Mouse (Mus musculus): ENCODE measurements at regions not wholly inside any gene's neighbourhood (a gene's known extent, or its start where the extent isn't known, plus 50 kb on each side); places are given as distances from the start of the nearest gene placed in this dataset.

- no peaks in the 10 kb centered on the region for H3K27me3 ChIP-seq (replicated peaks)
- no peaks in the 10 kb centered on the region for H3K79me2 ChIP-seq (replicated peaks; ENCODE audit: control insufficient read depth, extremely low read depth, insufficient read depth, poor library complexity, severe bottlenecking)
- no peak overlapping the region for H3K9ac ChIP-seq (ENCODE audit: insufficient read depth, low read depth)
- peaks cover 8% of the 10 kb centered on the region for H3K9me3 ChIP-seq (replicated peaks; ENCODE audit: low read length)
- no peak overlapping the region for H3K27ac ChIP-seq (ENCODE audit: insufficient read depth, low read depth)
- H3K36me3 ChIP-seq (replicated peaks in 1 of 2; ENCODE audit: control insufficient read depth in 1 of 2, insufficient read depth in 1 of 2, low read length in 1 of 2), result no peaks in the 10 kb centered on the region
- DNase-seq (ENCODE audit: extremely low read depth), result peak; percentile 44
- TF ChIP-seq CTCF (conservative IDR thresholded peaks at IDR 0.05 in 1 of 2, IDR thresholded peaks at IDR 0.05 in 1 of 2; ENCODE audit: low read depth in 2 of 2, low read length in 2 of 2), result peak; percentile 61 to 90; a peak in 3 of 4 replicates
- TF ChIP-seq GABPA (IDR thresholded peaks at IDR 0.05; ENCODE audit: insufficient replicate concordance, low read depth, low read length), result no peak
- no peak for TF ChIP-seq MXI1 (IDR thresholded peaks at IDR 0.05; ENCODE audit: low read depth, low read length)
- peak; percentile 83 for TF ChIP-seq ZC3H11A (IDR thresholded peaks at IDR 0.05; ENCODE audit: low read depth, low read length)
- no peak for TF ChIP-seq CHD2 (IDR thresholded peaks at IDR 0.05; ENCODE audit: low read length)
- peak; percentile 98 for TF ChIP-seq RAD21 (IDR thresholded peaks at IDR 0.05; ENCODE audit: low read depth, low read length)
- no peak for TF ChIP-seq RCOR1 (conservative IDR thresholded peaks at IDR 0.05; ENCODE audit: low read depth, low read length)
- no peak for TF ChIP-seq ZKSCAN1 (IDR thresholded peaks at IDR 0.05; ENCODE audit: borderline replicate concordance, low read depth, low read length)
- peak; percentile 93 for TF ChIP-seq SMC3 (IDR thresholded peaks at IDR 0.05; ENCODE audit: low read depth, low read length)
- TF ChIP-seq ZNF384 (IDR thresholded peaks at IDR 0.05; ENCODE audit: low read depth, low read length), result peak; percentile 75
- no peak for TF ChIP-seq MAX (IDR thresholded peaks at IDR 0.05; ENCODE audit: low read length)
- 0 out of 2 replicates have a peak, but pooled peaks have one; percentile 14 for TF ChIP-seq IRF4 (IDR thresholded peaks at IDR 0.05; ENCODE audit: low read depth, low read length)
- 0 out of 2 replicates have a peak, but pooled peaks have one; percentile 28 for TF ChIP-seq JUND (conservative IDR thresholded peaks at IDR 0.05; ENCODE audit: low read depth, low read length)
- TF ChIP-seq MYC (IDR thresholded peaks at IDR 0.05; ENCODE audit: low read depth, low read length), result 0 out of 2 replicates have a peak, but pooled peaks have one; percentile 23
- no peak for TF ChIP-seq ETS1 (conservative IDR thresholded peaks at IDR 0.05; ENCODE audit: low read depth, low read length)
- in situ Hi-C loops (cut with MboI; ENCODE audit: low pct_ligation_motif_present, low pct_unique_long_range_greater_than_20kb, low sequenced_read_pairs), result loop anchor here (25.0 kb wide), 1 partner anchor 468 kb away; no protein-coding TSS in a partner anchor
- no peak overlapping the region for H3K4me3 ChIP-seq (replicated peaks in 1 of 3; ENCODE audit: low read depth in 2 of 3, low read length in 2 of 3, poor library complexity in 1 of 3)
- no peak overlapping the region for H3K4me2 ChIP-seq (ENCODE audit: insufficient read depth, low read depth, poor library complexity, severe bottlenecking)
- no peaks in the 10 kb centered on the region for H3K4me1 ChIP-seq (ENCODE audit: control insufficient read depth in 1 of 2, insufficient read depth in 2 of 2)
- dilution Hi-C loops (cut with MboI; ENCODE audit: extremely low pct_ligation_motif_present, extremely low pct_unique_long_range_greater_than_20kb, low sequenced_read_pairs), result no loop called here
Observed at GRCm38 (mm10) chr5:103343869-103344268, 81.1 kb upstream of the Ptpn13 start.

GRCm38 (mm10) chr5:103341456-103341855 lies 83.5 kb upstream of the Ptpn13 start:
- in situ Hi-C loops (cut with MboI; ENCODE audit: low pct_ligation_motif_present, low pct_unique_long_range_greater_than_20kb, low sequenced_read_pairs) (loop anchor here (25.0 kb wide), 1 partner anchor 471 kb away; no protein-coding TSS in a partner anchor), dilution Hi-C loops (cut with MboI; ENCODE audit: extremely low pct_ligation_motif_present, extremely low pct_unique_long_range_greater_than_20kb, low sequenced_read_pairs) (no loop called here)
- H3K79me2 ChIP-seq (replicated peaks; ENCODE audit: control insufficient read depth, extremely low read depth, insufficient read depth, poor library complexity, severe bottlenecking), result no peaks in the 10 kb centered on the region
- peaks cover 3% of the 10 kb centered on the region for H3K9me3 ChIP-seq (replicated peaks; ENCODE audit: low read length)
- H3K27ac ChIP-seq (ENCODE audit: insufficient read depth, low read depth), result no peak overlapping the region
- H3K4me3 ChIP-seq (replicated peaks in 1 of 3; ENCODE audit: low read depth in 2 of 3, low read length in 2 of 3, poor library complexity in 1 of 3), result no peak overlapping the region
- H3K9ac ChIP-seq (ENCODE audit: insufficient read depth, low read depth), result no peak overlapping the region
- TF ChIP-seq HCFC1 (IDR thresholded peaks at IDR 0.05; ENCODE audit: low read depth, low read length) (no peak), RCOR1 (conservative IDR thresholded peaks at IDR 0.05; ENCODE audit: low read depth, low read length) (no peak), MAZ (IDR thresholded peaks at IDR 0.05; ENCODE audit: low read depth, low read length) (no peak), JUN (IDR thresholded peaks at IDR 0.05; ENCODE audit: insufficient read depth, low read depth, low read length) (no peak), MAFK (IDR thresholded peaks at IDR 0.05; ENCODE audit: insufficient replicate concordance, low read length) (no peak), TCF12 (IDR thresholded peaks at IDR 0.05; ENCODE audit: low read depth, low read length) (no peak), ZMIZ1 (IDR thresholded peaks at IDR 0.05; ENCODE audit: low read depth, low read length) (no peak), USF2 (conservative IDR thresholded peaks at IDR 0.05; ENCODE audit: low read depth, low read length) (no peak), ELF1 (IDR thresholded peaks at IDR 0.05; ENCODE audit: low read depth, low read length) (no peak), CTCF (conservative IDR thresholded peaks at IDR 0.05 in 1 of 2, IDR thresholded peaks at IDR 0.05 in 1 of 2; ENCODE audit: low read depth in 2 of 2, low read length in 2 of 2) (no peak), PAX5 (IDR thresholded peaks at IDR 0.05; ENCODE audit: low read length) (no peak), ZKSCAN1 (IDR thresholded peaks at IDR 0.05; ENCODE audit: borderline replicate concordance, low read depth, low read length) (no peak), USF1 (IDR thresholded peaks at IDR 0.05; ENCODE audit: low read depth, low read length) (no peak), KAT2A (IDR thresholded peaks at IDR 0.05; ENCODE audit: insufficient replicate concordance, low read length) (no peak), JUND (conservative IDR thresholded peaks at IDR 0.05; ENCODE audit: low read depth, low read length) (no peak), UBTF (IDR thresholded peaks at IDR 0.05; ENCODE audit: low read depth, low read length) (no peak)
- H3K27me3 ChIP-seq (replicated peaks), result no peaks in the 10 kb centered on the region
- no peak for DNase-seq (ENCODE audit: extremely low read depth)
- H3K4me2 ChIP-seq (ENCODE audit: insufficient read depth, low read depth, poor library complexity, severe bottlenecking), result no peak overlapping the region
- peaks cover 2 to 6% of the 10 kb centered on the region in 2 experiments; a peak in 3 of 4 replicates for H3K4me1 ChIP-seq (ENCODE audit: control insufficient read depth in 1 of 2, insufficient read depth in 2 of 2)
- no peaks in the 10 kb centered on the region for H3K36me3 ChIP-seq (replicated peaks in 1 of 2; ENCODE audit: control insufficient read depth in 1 of 2, insufficient read depth in 1 of 2, low read length in 1 of 2)

Data from CH12.LX (cell line).